7 mouse cellular contexts compared by ENCODE assay signal in genomic region chr2:93850317-93850944, GRCm38 (mm10). TPM values are rescaled to one million over a fixed set of nuclear protein-coding genes. Genes with fewer than 3 reads are reported as not detected.
DNase-seq lines count a peak whose midpoint lies in the region; ATAC-seq and TF ChIP-seq lines count a peak whose summit lies in the region.

No protein-coding gene starts in this region.

- H3K27ac ChIP-seq in MEL (ENCODE audit: control insufficient read depth, low read depth, low read length), result no peak overlapping the region
- no peak overlapping the region for H3K27ac ChIP-seq in hindbrain, embryonic 15.5 days (replicated peaks)
- H3K27ac ChIP-seq in midbrain, embryonic 14.5 days (replicated peaks; ENCODE audit: low read depth, low read length), result no peak overlapping the region

- H3K36me3 ChIP-seq in MEL (ENCODE audit: control insufficient read depth in 1 of 2, insufficient read depth in 2 of 2, low read length in 2 of 2), result no peaks in the 10 kb centered on the region
- H3K36me3 ChIP-seq in hindbrain, embryonic 15.5 days, result no peaks in the 10 kb centered on the region
- H3K36me3 ChIP-seq in midbrain, embryonic 14.5 days (ENCODE audit: control insufficient read depth, insufficient read depth, low read length), result no peaks in the 10 kb centered on the region

- no peaks in the 10 kb centered on the region for H3K9me3 ChIP-seq in MEL (replicated peaks; ENCODE audit: insufficient read depth, low read length)
- no peaks in the 10 kb centered on the region for H3K9me3 ChIP-seq in hindbrain, embryonic 15.5 days
- H3K9me3 ChIP-seq in midbrain, embryonic 14.5 days (ENCODE audit: control insufficient read depth, low read length), result no peaks in the 10 kb centered on the region

- H3K4me2 ChIP-seq in hindbrain, embryonic 15.5 days, result peak overlapping the region; percentile 72
- peak overlapping the region; percentile 77 for H3K4me2 ChIP-seq in midbrain, embryonic 14.5 days (ENCODE audit: low read length)

- H3K9ac ChIP-seq in MEL (ENCODE audit: control insufficient read depth, low read depth, low read length, poor library complexity, severe bottlenecking), result no peak overlapping the region
- H3K9ac ChIP-seq in hindbrain, embryonic 15.5 days, result no peak overlapping the region
- H3K9ac ChIP-seq in midbrain, embryonic 14.5 days (replicated peaks; ENCODE audit: low read length), result no peak overlapping the region

- no peak for TF ChIP-seq EP300 in MEL (IDR thresholded peaks at IDR 0.05; ENCODE audit: low read depth in 1 of 2, low read length in 2 of 2)

- TF ChIP-seq CTCF in MEL (IDR thresholded peaks at IDR 0.05 in 2 of 3, conservative IDR thresholded peaks at IDR 0.05 in 1 of 3; ENCODE audit: control insufficient read depth in 1 of 3, insufficient read depth in 1 of 3, low read depth in 2 of 3, low read length in 3 of 3, poor library complexity in 1 of 3, severe bottlenecking in 1 of 3), result no peak

- peaks cover 0 to 4% of the 10 kb centered on the region in 2 experiments; a peak in 1 of 4 replicates for H3K4me1 ChIP-seq in MEL (ENCODE audit: control insufficient read depth in 1 of 2, insufficient read depth in 2 of 2, low read length in 2 of 2)
- H3K4me1 ChIP-seq in hindbrain, embryonic 15.5 days (replicated peaks), result peaks cover 17% of the 10 kb centered on the region
- peaks cover 7% of the 10 kb centered on the region for H3K4me1 ChIP-seq in midbrain, embryonic 14.5 days (ENCODE audit: control insufficient read depth, insufficient read depth, low read length)

- peak overlapping the region; percentile 62 to 77 for H3K4me3 ChIP-seq in MEL (ENCODE audit: control insufficient read depth in 1 of 2, insufficient read depth in 1 of 2, low read depth in 2 of 2, low read length in 2 of 2)
- peak overlapping the region; percentile 53 for H3K4me3 ChIP-seq in hindbrain, embryonic 15.5 days
- H3K4me3 ChIP-seq in midbrain, embryonic 14.5 days (replicated peaks; ENCODE audit: low read depth, low read length), result no peak overlapping the region

- TF ChIP-seq RAD21 in MEL (IDR thresholded peaks at IDR 0.05; ENCODE audit: low read depth, low read length), result no peak

- no peak for TF ChIP-seq POLR2A in MEL (IDR thresholded peaks at IDR 0.05; ENCODE audit: control insufficient read depth in 1 of 2, insufficient read depth in 1 of 2, low read depth in 1 of 2, low read length in 2 of 2, poor library complexity in 1 of 2)

- H3K79me2 ChIP-seq in MEL (ENCODE audit: control insufficient read depth, insufficient read depth, low read length, poor library complexity), result no peaks in the 10 kb centered on the region

- no peak for ATAC-seq in hindbrain, embryonic 15.5 days (ENCODE audit: low FRiP score, low read depth)
- no peak for ATAC-seq in midbrain, embryonic 14.5 days (ENCODE audit: low FRiP score, low TSS enrichment)

- H3K27me3 ChIP-seq in MEL (ENCODE audit: control insufficient read depth in 1 of 2, insufficient read depth in 2 of 2, low read length in 2 of 2), result no peaks in the 10 kb centered on the region; a peak in 2 of 4 replicates
- H3K27me3 ChIP-seq in hindbrain, embryonic 15.5 days, result no peaks in the 10 kb centered on the region
- no peaks in the 10 kb centered on the region for H3K27me3 ChIP-seq in midbrain, embryonic 14.5 days (ENCODE audit: control insufficient read depth, insufficient read depth, low read length)

- 50% methylated on average over 13 of the region's 13 CpGs for WGBS in hindbrain, embryonic 15.5 days
- WGBS in midbrain, embryonic 14.5 days, result 47% methylated on average over 13 of the region's 13 CpGs

- peak; percentile 21 to 26 for DNase-seq in B cell, adult 2 months
- DNase-seq in MEL (ENCODE audit: low read depth, low spot score), result peak; percentile 81
- peak; percentile 9 for DNase-seq in midbrain, embryonic 14.5 days
- no peak for DNase-seq in adrenal gland, adult 2 months
- no peak for DNase-seq in left cerebral cortex, adult 8-10 months (ENCODE audit: low spot score in 2 of 2)
- no peak for DNase-seq in cerebellum, adult 9-11 months

TF ChIP-seq in MEL, 35 proteins besides CTCF, POLR2A, EP300 and RAD21:
- TF ChIP-seq USF1 (IDR thresholded peaks at IDR 0.05; ENCODE audit: low read depth, low read length) (no peak), GATA1 (IDR thresholded peaks at IDR 0.05; ENCODE audit: low read depth, low read length) (peak; percentile 62), CHD1 (IDR thresholded peaks at IDR 0.05; ENCODE audit: low read depth, low read length) (no peak)

RNA-seq across cellular contexts. Expression of gene Accs, which starts 0.7 kb away (rescaled TPM):
- 1.0 and 1.2 TPM in 2 replicates for total RNA-seq in MEL (2012; rRNA removed)
- 1 to 10 TPM in 1 of 2 experiments, not detected in 1; 4.5 TPM for polyA plus RNA-seq in MEL (2012; ENCODE audit: insufficient read depth in 1 of 2, insufficient read length in 2 of 2, low read depth in 1 of 2, low replicate concordance in 2 of 2, missing spikeins in 1 of 2)
- 5.0 and 6.2 TPM in 2 replicates for polyA plus RNA-seq in hindbrain, embryonic 15.5 days (2015; fragmentation: Nextera tagmentation; extraction: Ambion mirVana)
- 4.9 and 5.6 TPM in 2 replicates for polyA plus RNA-seq in midbrain, embryonic 14.5 days (2014; fragmentation: Nextera tagmentation; extraction: Ambion mirVana)
- total RNA-seq in adrenal gland, adult 2 months (2021), result 1 to 10 TPM; 8.9 to 9.6 TPM
- 15.2 and 16.7 TPM in 2 replicates for polyA plus RNA-seq in adrenal gland, adult 2 months (2012; rRNA removed)
- 1 to 10 TPM; 3.9 to 5.7 (median 4.5) TPM for total RNA-seq in left cerebral cortex, adult 8-10 months (2022)

RNA-seq across cellular contexts. Expression of gene Accsl, which starts 18.5 kb away (rescaled TPM):
- total RNA-seq in MEL (2012; rRNA removed), result not detected in 2 replicates
- not detected for polyA plus RNA-seq in MEL (2012; ENCODE audit: insufficient read depth in 1 of 2, insufficient read length in 2 of 2, low read depth in 1 of 2, low replicate concordance in 2 of 2, missing spikeins in 1 of 2)
- 0.12 and 0.31 TPM in 2 replicates for polyA plus RNA-seq in hindbrain, embryonic 15.5 days (2015; fragmentation: Nextera tagmentation; extraction: Ambion mirVana)
- polyA plus RNA-seq in midbrain, embryonic 14.5 days (2014; fragmentation: Nextera tagmentation; extraction: Ambion mirVana), result 0.18 and 0.19 TPM in 2 replicates
- 1 to 10 TPM in 1 of 2 experiments, under 1 TPM in 1; 0.43 to 1.6 TPM for total RNA-seq in adrenal gland, adult 2 months (2021)
- not detected in 2 replicates for polyA plus RNA-seq in adrenal gland, adult 2 months (2012; rRNA removed)
- 1 to 10 TPM in 1 of 4 experiments, under 1 TPM in 1, not detected in 2; 0.21 to 1.1 TPM for total RNA-seq in left cerebral cortex, adult 8-10 months (2022)

RNA-seq across cellular contexts. Expression of gene Ext2, which starts 28.1 kb away (rescaled TPM):
- 29.2 and 33.7 TPM in 2 replicates for total RNA-seq in MEL (2012; rRNA removed)
- 10 to 100 TPM in 1 of 2 experiments, not detected in 1; 66.8 TPM for polyA plus RNA-seq in MEL (2012; ENCODE audit: insufficient read depth in 1 of 2, insufficient read length in 2 of 2, low read depth in 1 of 2, low replicate concordance in 2 of 2, missing spikeins in 1 of 2)
- polyA plus RNA-seq in hindbrain, embryonic 15.5 days (2015; fragmentation: Nextera tagmentation; extraction: Ambion mirVana), result 70.1 and 75.1 TPM in 2 replicates
- 61.0 and 69.9 TPM in 2 replicates for polyA plus RNA-seq in midbrain, embryonic 14.5 days (2014; fragmentation: Nextera tagmentation; extraction: Ambion mirVana)
- 10 to 100 TPM; 94.2 to 94.9 TPM for total RNA-seq in adrenal gland, adult 2 months (2021)
- polyA plus RNA-seq in adrenal gland, adult 2 months (2012; rRNA removed), result 33.0 and 43.5 TPM in 2 replicates
- 10 to 100 TPM; 51.4 to 59.1 (median 55.9) TPM for total RNA-seq in left cerebral cortex, adult 8-10 months (2022)

Comparison
In these comparisons a context has a peak if more than half of its experiments do, and no peak if none do; other contexts are left out.
1. DNase-seq: peak in B cell, adult 2 months (2 of 2), MEL (single experiment) and midbrain, embryonic 14.5 days (single experiment); none in adrenal gland, adult 2 months (single experiment), left cerebral cortex, adult 8-10 months (0 of 2) and cerebellum, adult 9-11 months (single experiment).